Mouse (Mus musculus): Measurements from ENCODE around the gene Rxrb.

Rxrb gene

GRCm38 (mm10) chr17:34068864-34069263 lies 37.3 kb downstream of the Rxrb start:
- H3K36me3 ChIP-seq (ENCODE audit: control insufficient read depth, insufficient read depth, low read length, poor library complexity, severe bottlenecking) = no peaks in the 10 kb centered on the region
- H3K27me3 ChIP-seq (ENCODE audit: control insufficient read depth, insufficient read depth, low read length, poor library complexity, severe bottlenecking) = no peaks in the 10 kb centered on the region
- DNase-seq (ENCODE audit: low read depth, low spot score) = no peak

- H3K27me3 ChIP-seq (ENCODE audit: control insufficient read depth, insufficient read depth, low read length, poor library complexity, severe bottlenecking) = no peaks in the 10 kb centered on the region
- no peaks in the 10 kb centered on the region for H3K36me3 ChIP-seq (ENCODE audit: control insufficient read depth, insufficient read depth, low read length, poor library complexity, severe bottlenecking)
- DNase-seq (ENCODE audit: low read depth, low spot score) = peak; percentile 80
Observed at GRCm38 (mm10) chr17:34072091-34072490, 40.5 kb downstream of the Rxrb start.

- peak; percentile 89 for DNase-seq (ENCODE audit: low read depth, low spot score)
- Histone ChIP-seq H3K27me3 (ENCODE audit: control insufficient read depth, insufficient read depth, low read length, poor library complexity, severe bottlenecking) (no peaks in the 10 kb centered on the region), H3K36me3 (ENCODE audit: control insufficient read depth, insufficient read depth, low read length, poor library complexity, severe bottlenecking) (no peaks in the 10 kb centered on the region)
Observed at GRCm38 (mm10) chr17:34075271-34075670, 43.7 kb downstream of the Rxrb start.

GRCm38 (mm10) chr17:34077549-34077948 lies 45.9 kb downstream of the Rxrb start:
- peak; percentile 92 for DNase-seq (ENCODE audit: low read depth, low spot score)

GRCm38 (mm10) chr17:34078148-34078547 lies 46.5 kb downstream of the Rxrb start:
- Histone ChIP-seq H3K36me3 (ENCODE audit: control insufficient read depth, insufficient read depth, low read length, poor library complexity, severe bottlenecking) (no peaks in the 10 kb centered on the region), H3K27me3 (ENCODE audit: control insufficient read depth, insufficient read depth, low read length, poor library complexity, severe bottlenecking) (no peaks in the 10 kb centered on the region)
- DNase-seq (ENCODE audit: low read depth, low spot score) = no peak

More at GRCm38 (mm10) chr17:34077549-34077948, 45.9 kb downstream of the Rxrb start:
- H3K27me3 ChIP-seq (ENCODE audit: control insufficient read depth, insufficient read depth, low read length, poor library complexity, severe bottlenecking) = no peaks in the 10 kb centered on the region
- no peaks in the 10 kb centered on the region for H3K36me3 ChIP-seq (ENCODE audit: control insufficient read depth, insufficient read depth, low read length, poor library complexity, severe bottlenecking)

GRCm38 (mm10) chr17:34079002-34079401 lies 47.4 kb downstream of the Rxrb start:
- Histone ChIP-seq H3K27me3 (ENCODE audit: control insufficient read depth, insufficient read depth, low read length, poor library complexity, severe bottlenecking) (no peaks in the 10 kb centered on the region), H3K36me3 (ENCODE audit: control insufficient read depth, insufficient read depth, low read length, poor library complexity, severe bottlenecking) (no peaks in the 10 kb centered on the region)
- DNase-seq (ENCODE audit: low read depth, low spot score) = no peak

GRCm38 (mm10) chr17:34079621-34080020 lies 48.0 kb downstream of the Rxrb start:
- Histone ChIP-seq H3K27me3 (ENCODE audit: control insufficient read depth, insufficient read depth, low read length, poor library complexity, severe bottlenecking) (no peaks in the 10 kb centered on the region), H3K36me3 (ENCODE audit: control insufficient read depth, insufficient read depth, low read length, poor library complexity, severe bottlenecking) (no peaks in the 10 kb centered on the region)
- DNase-seq (ENCODE audit: low read depth, low spot score) = peak; percentile 86

- H3K36me3 ChIP-seq (ENCODE audit: control insufficient read depth, insufficient read depth, low read length, poor library complexity, severe bottlenecking) = no peaks in the 10 kb centered on the region
- H3K27me3 ChIP-seq (ENCODE audit: control insufficient read depth, insufficient read depth, low read length, poor library complexity, severe bottlenecking) = no peaks in the 10 kb centered on the region
- no peak for DNase-seq (ENCODE audit: low read depth, low spot score)
Observed at GRCm38 (mm10) chr17:34083104-34083503, 51.5 kb downstream of the Rxrb start.

- Histone ChIP-seq H3K27me3 (ENCODE audit: control insufficient read depth, insufficient read depth, low read length, poor library complexity, severe bottlenecking) (no peaks in the 10 kb centered on the region), H3K36me3 (ENCODE audit: control insufficient read depth, insufficient read depth, low read length, poor library complexity, severe bottlenecking) (no peaks in the 10 kb centered on the region)
- DNase-seq (ENCODE audit: low read depth, low spot score) = no peak
Observed at GRCm38 (mm10) chr17:34087386-34087785, 55.8 kb downstream of the Rxrb start.
